Mouse (Mus musculus) embryonic facial prominence, embryonic 15.5 days (tissue): ENCODE measurements at regions not wholly inside any gene's neighbourhood (a gene's known extent, or its start where the extent isn't known, plus 50 kb on each side); places are given as distances from the start of the nearest gene placed in this dataset.

Source experiments
- ATAC-seq: fragments of 200-750 bp; cut with Nextera tagmentation; 2 replicates; pipeline ENCODE4 v1.8.0; 2017; ENCODE audit warnings: low read depth, moderate TSS enrichment; ENCODE audit not compliant: insufficient number of reproducible peaks, low FRiP score, low TSS enrichment
- H3K27ac ChIP-seq: fragments of 300-500 bp; sonication (generic); replicated peaks from 2 replicates; pipeline ENCODE4 v1.5.1; 2015; ENCODE audit warnings: mild to moderate bottlenecking, inconsistent platforms
- H3K27me3 ChIP-seq: fragments of 300-500 bp; sonication (generic); 2 replicates; pipeline ENCODE4 v1.6.1; 2015; ENCODE audit warnings: inconsistent platforms
- H3K36me3 ChIP-seq: fragments of 300-500 bp; sonication (generic); 2 replicates; pipeline ENCODE4 v1.6.1; 2015; ENCODE audit warnings: mild to moderate bottlenecking, inconsistent platforms
- H3K4me1 ChIP-seq: fragments of 300-500 bp; sonication (generic); 2 replicates; pipeline ENCODE4 v1.6.1; 2015; ENCODE audit warnings: inconsistent platforms
- H3K4me2 ChIP-seq: fragments of 300-500 bp; sonication (generic); replicated peaks from 2 replicates; pipeline ENCODE4 v1.6.1; 2015; ENCODE audit warnings: mild to moderate bottlenecking, inconsistent platforms
- H3K4me3 ChIP-seq: fragments of 300-500 bp; sonication (generic); replicated peaks from 2 replicates; pipeline ENCODE4 v1.5.1; 2015; ENCODE audit warnings: mild to moderate bottlenecking, inconsistent platforms
- H3K9ac ChIP-seq: fragments of 300-500 bp; sonication (generic); 2 replicates; pipeline ENCODE4 v1.6.1; 2015; ENCODE audit warnings: inconsistent platforms
- H3K9me3 ChIP-seq: fragments of 300-500 bp; sonication (generic); replicated peaks from 2 replicates; pipeline ENCODE4 v1.6.1; 2016; ENCODE audit warnings: inconsistent platforms
- WGBS: fragments of 180-500 bp; shearing (Covaris S2); methylation state at CpG from one replicate; pipeline ENCODE4 v1.1.7; 2015; 5-methylcytosine and 5-hydroxymethylcytosine counted together

DNA sequence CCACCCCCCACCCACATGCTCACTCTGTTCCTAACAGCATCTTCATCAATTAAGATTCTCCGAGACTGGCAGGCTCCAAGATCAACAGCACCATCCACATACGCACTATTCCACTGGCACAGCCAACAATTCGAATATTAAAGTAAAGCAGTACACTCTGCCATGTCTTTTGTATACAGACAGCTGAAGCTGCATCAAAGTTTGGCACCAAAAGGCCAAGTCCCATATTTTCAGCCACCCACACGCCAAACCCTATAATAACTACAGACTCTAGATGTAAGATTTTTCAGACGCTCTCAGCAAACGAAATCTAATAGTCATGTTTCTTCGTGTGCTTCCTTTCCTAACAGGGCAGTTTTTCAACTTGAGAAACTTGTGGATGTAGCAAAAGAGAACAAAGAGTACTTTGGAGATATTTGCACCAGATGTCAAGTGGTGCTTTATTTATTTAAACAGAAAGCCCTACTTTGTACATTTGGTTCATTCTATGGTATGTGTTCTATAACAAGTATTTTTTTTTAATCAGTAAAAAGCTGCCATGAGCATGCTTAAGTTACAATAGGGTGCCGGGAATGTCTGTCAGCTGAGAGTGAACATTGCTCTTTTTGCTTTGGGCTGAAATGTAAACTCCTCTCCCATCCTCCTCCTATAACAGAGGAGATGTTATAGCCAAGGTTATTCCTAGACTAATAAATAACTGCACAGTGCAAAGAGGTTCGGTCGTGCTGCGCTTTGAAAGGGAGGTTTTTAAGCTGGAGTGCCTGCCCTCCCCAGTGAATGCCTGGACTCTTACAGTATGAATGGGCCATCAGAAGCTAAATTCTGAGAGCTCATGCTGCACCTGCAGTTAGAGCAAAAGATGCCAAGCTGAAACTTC lies 686.9 kb downstream of the 1700064H15Rik start:
- H3K9me3 ChIP-seq: no peaks in the 10 kb centered on the region
- no peak overlapping the region for H3K4me2 ChIP-seq
- H3K4me3 ChIP-seq: no peak overlapping the region
- H3K36me3 ChIP-seq: no peaks in the 10 kb centered on the region
- 59% methylated on average over 11 of the region's 11 CpGs for WGBS
- no peak overlapping the region for H3K27ac ChIP-seq
- ATAC-seq: no peak
- H3K4me1 ChIP-seq: no peaks in the 10 kb centered on the region
- no peaks in the 10 kb centered on the region for H3K27me3 ChIP-seq
- no peak overlapping the region for H3K9ac ChIP-seq

- Histone ChIP-seq H3K27ac (no peak overlapping the region), H3K4me3 (no peak overlapping the region), H3K9me3 (no peaks in the 10 kb centered on the region), H3K27me3 (no peaks in the 10 kb centered on the region), H3K9ac (no peak overlapping the region), H3K4me1 (no peaks in the 10 kb centered on the region), H3K4me2 (no peak overlapping the region), H3K36me3 (no peaks in the 10 kb centered on the region)
- ATAC-seq: no peak
- 83% methylated on average over 1 of the region's 1 CpGs for WGBS
These were observed 668.1 kb downstream of the 1700064H15Rik start for GRCm38 (mm10) chr3:18960341-18960740.

GRCm38 (mm10) chr3:18988662-18989061 lies 639.8 kb downstream of the 1700064H15Rik start:
- Histone ChIP-seq H3K4me2 (no peak overlapping the region), H3K27me3 (no peaks in the 10 kb centered on the region), H3K27ac (no peak overlapping the region), H3K9ac (no peak overlapping the region), H3K4me1 (no peaks in the 10 kb centered on the region), H3K9me3 (no peaks in the 10 kb centered on the region), H3K4me3 (no peak overlapping the region), H3K36me3 (no peaks in the 10 kb centered on the region)
- WGBS: 77% methylated on average over 3 of the region's 3 CpGs
- ATAC-seq: no peak

DNA sequence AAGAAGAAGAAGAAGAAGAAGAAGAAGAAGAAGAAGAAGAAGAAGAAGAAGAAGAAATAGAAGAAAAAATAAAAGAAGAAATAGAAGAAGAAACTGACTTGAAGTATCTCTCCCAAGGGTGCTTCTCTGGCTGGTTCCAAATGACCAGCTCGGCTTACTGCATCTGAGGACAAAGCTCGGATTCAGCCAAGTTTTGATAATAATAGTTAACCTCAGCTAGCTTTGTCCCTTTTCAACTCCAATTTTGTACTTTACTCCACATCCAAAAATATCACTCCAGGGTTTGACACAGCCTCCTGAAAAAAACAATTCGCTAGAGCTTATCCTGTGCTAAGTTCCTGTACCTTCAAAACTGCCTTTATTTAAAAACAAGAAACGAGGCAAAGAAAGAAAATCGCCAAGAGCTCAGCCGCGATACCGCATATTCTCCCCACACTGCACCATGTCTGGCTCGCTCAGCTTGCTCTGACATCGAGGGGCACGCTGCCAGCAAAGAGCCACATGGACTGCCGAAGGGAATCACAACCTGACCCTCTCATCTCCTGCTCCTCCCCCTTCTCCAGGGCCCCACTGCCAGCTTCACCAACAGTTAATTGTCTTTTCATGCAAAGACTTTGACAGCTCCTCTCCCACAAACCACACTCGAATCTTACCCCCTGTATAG lies 638.8 kb downstream of the 1700064H15Rik start:
- no peak for ATAC-seq
- Histone ChIP-seq H3K4me1 (no peaks in the 10 kb centered on the region), H3K27me3 (no peaks in the 10 kb centered on the region), H3K4me2 (no peak overlapping the region), H3K36me3 (no peaks in the 10 kb centered on the region), H3K9me3 (no peaks in the 10 kb centered on the region), H3K4me3 (no peak overlapping the region), H3K9ac (no peak overlapping the region), H3K27ac (no peak overlapping the region)
- 43% methylated on average over 13 of the region's 13 CpGs for WGBS

- ATAC-seq: no peak
- Histone ChIP-seq H3K4me1 (no peaks in the 10 kb centered on the region), H3K9ac (no peak overlapping the region), H3K27me3 (no peaks in the 10 kb centered on the region), H3K27ac (no peak overlapping the region), H3K9me3 (no peaks in the 10 kb centered on the region), H3K4me2 (no peak overlapping the region), H3K36me3 (no peaks in the 10 kb centered on the region), H3K4me3 (no peak overlapping the region)
- 78% methylated on average over 5 of the region's 5 CpGs for WGBS
These were observed 628.3 kb downstream of the 1700064H15Rik start for GRCm38 (mm10) chr3:19000179-19000578.

DNA sequence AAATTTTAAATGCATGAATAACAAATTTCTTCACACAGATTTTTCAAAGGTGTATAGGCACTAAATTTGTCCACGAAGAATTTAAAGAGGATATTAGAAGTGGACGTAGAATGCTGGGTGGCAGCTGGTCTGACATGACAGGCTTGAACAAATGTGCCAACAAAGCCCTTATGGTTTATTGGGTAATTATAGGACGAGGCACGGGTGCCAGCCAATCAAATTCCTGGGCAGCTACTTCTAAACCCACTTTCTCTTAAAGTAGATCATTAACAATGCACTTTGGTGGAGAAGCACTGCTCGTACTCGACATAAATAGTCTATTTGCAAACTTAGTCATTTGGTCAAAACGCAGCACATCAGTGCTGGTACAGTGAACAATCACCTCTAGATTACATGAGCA lies 626.4 kb downstream of the 1700064H15Rik start:
- 76% methylated on average over 7 of the region's 7 CpGs for WGBS
- ATAC-seq: no peak
- no peak overlapping the region for H3K4me2 ChIP-seq
- H3K9ac ChIP-seq: no peak overlapping the region
- H3K4me1 ChIP-seq: no peaks in the 10 kb centered on the region
- H3K27ac ChIP-seq: no peak overlapping the region
- H3K36me3 ChIP-seq: no peaks in the 10 kb centered on the region
- H3K27me3 ChIP-seq: no peaks in the 10 kb centered on the region
- no peaks in the 10 kb centered on the region for H3K9me3 ChIP-seq
- H3K4me3 ChIP-seq: no peak overlapping the region

- 59% methylated on average over 1 of the region's 1 CpGs for WGBS
- H3K36me3 ChIP-seq: no peaks in the 10 kb centered on the region
These were observed 623.7 kb downstream of the 1700064H15Rik start for GRCm38 (mm10) chr3:19004792-19005191.

DNA sequence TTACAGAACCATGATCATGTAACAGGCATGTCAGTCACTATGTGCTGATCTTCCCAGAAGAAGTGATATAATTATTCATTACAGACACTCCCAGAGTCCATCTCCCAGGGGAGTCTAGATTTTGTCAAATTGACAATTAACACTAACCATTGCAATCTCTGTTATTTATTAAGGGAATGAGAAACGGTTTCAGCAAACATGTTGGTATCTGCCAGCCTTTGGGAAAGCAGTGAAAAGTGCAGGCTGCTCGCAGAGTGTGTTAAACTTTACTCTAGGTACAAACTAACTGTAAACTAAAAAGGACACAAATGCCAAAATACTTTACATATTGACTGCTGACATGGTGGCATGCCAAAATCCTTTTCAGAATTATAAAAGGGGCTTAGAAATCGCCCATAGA lies 583.9 kb downstream of the 1700064H15Rik start:
- no peak for ATAC-seq
- Histone ChIP-seq H3K27me3 (no peaks in the 10 kb centered on the region), H3K36me3 (no peaks in the 10 kb centered on the region), H3K4me3 (no peak overlapping the region), H3K4me1 (no peaks in the 10 kb centered on the region), H3K9ac (no peak overlapping the region), H3K27ac (no peak overlapping the region), H3K9me3 (no peaks in the 10 kb centered on the region), H3K4me2 (no peak overlapping the region)
- WGBS: 55% methylated on average over 3 of the region's 3 CpGs

More at GRCm38 (mm10) chr3:19004792-19005191, 623.7 kb downstream of the 1700064H15Rik start:
- Histone ChIP-seq H3K4me1 (no peaks in the 10 kb centered on the region), H3K9me3 (no peaks in the 10 kb centered on the region), H3K27me3 (no peaks in the 10 kb centered on the region), H3K4me3 (no peak overlapping the region), H3K9ac (no peak overlapping the region), H3K4me2 (no peak overlapping the region), H3K27ac (no peak overlapping the region)
- no peak for ATAC-seq

DNA sequence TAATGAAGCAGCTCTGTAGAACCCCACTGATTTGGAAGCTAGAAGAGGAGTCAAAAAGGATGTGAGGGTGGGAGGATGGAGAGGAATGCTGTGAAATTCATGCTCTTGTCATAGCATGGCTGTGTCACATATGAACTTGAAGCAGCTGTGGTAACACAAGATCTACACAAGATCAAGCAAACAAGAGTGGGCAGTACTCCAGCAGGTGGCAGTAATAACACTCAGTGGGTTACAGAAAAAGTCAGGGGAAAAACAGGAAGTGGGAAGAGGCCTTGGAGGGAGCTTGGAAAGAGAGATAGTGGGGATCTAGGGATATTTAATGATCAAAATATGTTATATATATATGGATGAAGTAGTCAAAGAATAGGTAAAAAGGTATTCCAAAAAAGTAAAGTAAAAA lies 582.5 kb downstream of the 1700064H15Rik start:
- no peak overlapping the region for H3K27ac ChIP-seq
- no peak for ATAC-seq
- H3K4me1 ChIP-seq: no peaks in the 10 kb centered on the region
- H3K36me3 ChIP-seq: no peaks in the 10 kb centered on the region
- H3K4me2 ChIP-seq: no peak overlapping the region
- H3K27me3 ChIP-seq: no peaks in the 10 kb centered on the region
- no peak overlapping the region for H3K9ac ChIP-seq
- no peaks in the 10 kb centered on the region for H3K9me3 ChIP-seq
- H3K4me3 ChIP-seq: no peak overlapping the region

GRCm38 (mm10) chr3:19046610-19047009 lies 581.9 kb downstream of the 1700064H15Rik start:
- Histone ChIP-seq H3K4me3 (no peak overlapping the region), H3K27ac (no peak overlapping the region), H3K4me1 (no peaks in the 10 kb centered on the region), H3K27me3 (no peaks in the 10 kb centered on the region), H3K9ac (no peak overlapping the region), H3K36me3 (no peaks in the 10 kb centered on the region), H3K9me3 (no peaks in the 10 kb centered on the region), H3K4me2 (no peak overlapping the region)
- WGBS: 50% methylated on average over 1 of the region's 1 CpGs
- ATAC-seq: 0 out of 2 replicates have a peak, but pooled peaks have one; percentile 39

- no peak for ATAC-seq
- WGBS: 65% methylated on average over 3 of the region's 3 CpGs
- H3K4me1 ChIP-seq: no peaks in the 10 kb centered on the region
- H3K27me3 ChIP-seq: peaks cover 8% of the 10 kb centered on the region; the same call in 1 of the 2 replicates
- H3K9ac ChIP-seq: no peak overlapping the region
- H3K4me2 ChIP-seq: no peak overlapping the region
- H3K36me3 ChIP-seq: no peaks in the 10 kb centered on the region
- H3K4me3 ChIP-seq: no peak overlapping the region
- H3K9me3 ChIP-seq: no peaks in the 10 kb centered on the region
- H3K27ac ChIP-seq: no peak overlapping the region
These were observed 572.5 kb downstream of the 1700064H15Rik start for GRCm38 (mm10) chr3:19055961-19056360.
